ENCODE assay signal across 14 mouse cellular contexts in the genomic region with DNA sequence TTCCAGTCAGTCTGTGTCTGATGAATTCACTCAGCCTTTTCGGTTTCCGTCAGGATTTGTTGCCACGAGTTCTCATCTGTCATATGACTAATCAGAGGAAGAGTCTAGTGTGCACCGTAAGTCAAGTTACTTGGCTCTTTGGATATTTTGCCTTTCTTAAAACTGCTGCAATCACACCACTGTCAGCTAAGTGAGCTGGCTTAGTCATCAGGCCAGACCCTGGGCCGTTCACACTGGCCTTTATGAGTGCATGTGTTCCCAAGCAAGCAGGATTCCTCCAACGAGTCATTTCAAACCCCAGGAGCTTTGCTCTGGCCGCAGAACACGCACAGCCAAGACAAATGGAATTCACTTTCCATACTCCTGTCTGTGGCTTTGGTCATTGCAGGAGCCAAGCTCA.
DNase-seq lines count a peak whose midpoint lies in the region; ATAC-seq and TF ChIP-seq lines count a peak whose summit lies in the region.
"Had no signal": no experiment of that assay in that cellular context is flagged by ENCODE, and none has a peak within 500 bp of the region (broad histone marks: within the 10 kb centered on the region; RNA-seq: fewer than 3 reads in every experiment).

No protein-coding gene starts in this region.

- H3K27ac ChIP-seq in lung, postnatal 0 days (ENCODE audit: low read length), result no peak overlapping the region
- no peak overlapping the region for H3K27ac ChIP-seq in hindbrain, embryonic 11.5 days (ENCODE audit: low read depth, low read length)
- H3K27ac ChIP-seq: limb, embryonic 12.5 days; midbrain, embryonic 12.5 days; neural tube, embryonic 12.5 days had no signal

- no peak overlapping the region for H3K4me2 ChIP-seq in lung, postnatal 0 days (replicated peaks; ENCODE audit: low read depth, low read length)
- no peak overlapping the region for H3K4me2 ChIP-seq in hindbrain, embryonic 11.5 days (replicated peaks; ENCODE audit: low read depth, low read length)
- H3K4me2 ChIP-seq: limb, embryonic 12.5 days; lung, embryonic 14.5 days; midbrain, embryonic 12.5 days; neural tube, embryonic 12.5 days had no signal

- H3K36me3 ChIP-seq in lung, postnatal 0 days (ENCODE audit: insufficient read depth, low read length), result no peaks in the 10 kb centered on the region
- H3K36me3 ChIP-seq in hindbrain, embryonic 11.5 days (ENCODE audit: control insufficient read depth, insufficient read depth, low read length), result no peaks in the 10 kb centered on the region
- H3K36me3 ChIP-seq: limb, embryonic 12.5 days; midbrain, embryonic 12.5 days; neural tube, embryonic 12.5 days had no signal

- intact Hi-C loops in heart, postnatal 36 days (cut with DNase I), result no loop called here

- no peak for TF ChIP-seq POLR2A in lung, adult 2 months (IDR thresholded peaks at IDR 0.05; ENCODE audit: borderline replicate concordance, extremely low read depth, low read depth, low read length)

- TF ChIP-seq CTCF in lung, postnatal 0 days (IDR thresholded peaks at IDR 0.05), result peak; percentile 13; the same call in 1 of the 2 replicates
- TF ChIP-seq CTCF in lung, adult 2 months (IDR thresholded peaks at IDR 0.05; ENCODE audit: insufficient read depth, low read length), result no peak

- no peak overlapping the region for H3K9ac ChIP-seq in lung, postnatal 0 days (replicated peaks; ENCODE audit: low read depth)
- no peak overlapping the region for H3K9ac ChIP-seq in hindbrain, embryonic 11.5 days (ENCODE audit: low read depth, low read length)
- H3K9ac ChIP-seq: limb, embryonic 12.5 days; lung, embryonic 14.5 days; midbrain, embryonic 12.5 days; neural tube, embryonic 12.5 days had no signal

- H3K27me3 ChIP-seq in lung, postnatal 0 days (replicated peaks; ENCODE audit: insufficient read depth, low read length), result no peaks in the 10 kb centered on the region
- H3K27me3 ChIP-seq in hindbrain, embryonic 11.5 days (ENCODE audit: control insufficient read depth, insufficient read depth, low read length), result no peaks in the 10 kb centered on the region
- H3K27me3 ChIP-seq: limb, embryonic 12.5 days; midbrain, embryonic 12.5 days; neural tube, embryonic 12.5 days had no signal

- peak; percentile 27; the same call in 1 of the 2 replicates for ATAC-seq in lung, postnatal 0 days
- no peak for ATAC-seq in CD4-positive, CD25-positive, alpha-beta regulatory T cell, adult 4 months
- ATAC-seq in hindbrain, embryonic 11.5 days (ENCODE audit: low FRiP score), result no peak
- no peak for ATAC-seq in granulocyte monocyte progenitor cell, adult 5-6 weeks (replicated peaks; ENCODE audit: poor library complexity, severe bottlenecking)

- H3K4me3 ChIP-seq in lung, postnatal 0 days (ENCODE audit: low read depth, low read length), result no peak overlapping the region
- H3K4me3 ChIP-seq in lung, adult 2 months (replicated peaks; ENCODE audit: extremely low read depth, low read depth, low read length), result no peak overlapping the region
- H3K4me3 ChIP-seq in hindbrain, embryonic 11.5 days (ENCODE audit: low read depth, low read length), result no peak overlapping the region
- H3K4me3 ChIP-seq: limb, embryonic 12.5 days; midbrain, embryonic 12.5 days; neural tube, embryonic 12.5 days had no signal

- peak; percentile 54 for DNase-seq in lung, postnatal 0 days (ENCODE audit: low spot score)
- DNase-seq in lung, adult 2 months, result no peak
- peak; percentile 91 for DNase-seq in NIH3T3 (ENCODE audit: low read depth)
- DNase-seq in gastrocnemius, adult 18-20 months (ENCODE audit: low spot score), result peak; percentile 65
- peak; percentile 11 to 40 for DNase-seq in heart, postnatal 36 days
- no peak for DNase-seq in hindbrain, embryonic 11.5 days (ENCODE audit: low spot score)
- DNase-seq: kidney, adult 18-20 months; lung, embryonic 14.5 days; right cerebral cortex, postnatal 4 days had no signal

- peaks cover 6% of the 10 kb centered on the region; the same call in 1 of the 2 replicates for H3K4me1 ChIP-seq in lung, postnatal 0 days (ENCODE audit: insufficient read depth, low read depth, low read length)
- H3K4me1 ChIP-seq in lung, adult 2 months (ENCODE audit: control insufficient read depth, insufficient read depth, low read length), result no peaks in the 10 kb centered on the region; the same call in 1 of the 2 replicates
- H3K4me1 ChIP-seq in hindbrain, embryonic 11.5 days (replicated peaks; ENCODE audit: control insufficient read depth, insufficient read depth, low read length), result no peaks in the 10 kb centered on the region

- TF ChIP-seq EP300 in lung, postnatal 0 days (IDR thresholded peaks at IDR 0.05), result no peak

- H3K9me3 ChIP-seq in lung, postnatal 0 days (ENCODE audit: low read length), result no peaks in the 10 kb centered on the region
- H3K9me3 ChIP-seq in hindbrain, embryonic 11.5 days (ENCODE audit: control insufficient read depth, low read length), result no peaks in the 10 kb centered on the region
- H3K9me3 ChIP-seq: limb, embryonic 12.5 days; midbrain, embryonic 12.5 days; neural tube, embryonic 12.5 days had no signal

- WGBS in lung, postnatal 0 days, result 61% methylated on average over 8 of the region's 8 CpGs
- WGBS in lung, adult 2 months, result 66% methylated on average over 8 of the region's 8 CpGs
- WGBS in hindbrain, embryonic 11.5 days, result 83% methylated on average over 8 of the region's 8 CpGs

Comparison
In these comparisons a context has a peak if more than half of its experiments do, and no peak if none do; other contexts are left out.
1. DNase-seq: peak in lung, postnatal 0 days (single experiment), NIH3T3 (single experiment), gastrocnemius, adult 18-20 months (single experiment) and heart, postnatal 36 days (2 of 2); none in lung, adult 2 months (single experiment) and hindbrain, embryonic 11.5 days (single experiment).